Mouse (Mus musculus) cerebellum, adult 2 months (tissue): ENCODE measurements around the gene Usp48.

Experiments
- CTCF ChIP-seq: fragments of 200-500 bp; IDR thresholded peaks from 2 replicates; pipeline ENCODE4 v1.5.1; 2011; ENCODE audit warnings: low read depth, mild to moderate bottlenecking, control low read depth, low read length, moderate library complexity, borderline replicate concordance; ENCODE audit not compliant: insufficient read depth
- POLR2A ChIP-seq: fragments of 200-500 bp; IDR thresholded peaks from 2 replicates; pipeline ENCODE4 v1.6.1; 2011; ENCODE audit warnings: low read length, control low read depth, borderline replicate concordance; ENCODE audit not compliant: insufficient read depth

DNA sequence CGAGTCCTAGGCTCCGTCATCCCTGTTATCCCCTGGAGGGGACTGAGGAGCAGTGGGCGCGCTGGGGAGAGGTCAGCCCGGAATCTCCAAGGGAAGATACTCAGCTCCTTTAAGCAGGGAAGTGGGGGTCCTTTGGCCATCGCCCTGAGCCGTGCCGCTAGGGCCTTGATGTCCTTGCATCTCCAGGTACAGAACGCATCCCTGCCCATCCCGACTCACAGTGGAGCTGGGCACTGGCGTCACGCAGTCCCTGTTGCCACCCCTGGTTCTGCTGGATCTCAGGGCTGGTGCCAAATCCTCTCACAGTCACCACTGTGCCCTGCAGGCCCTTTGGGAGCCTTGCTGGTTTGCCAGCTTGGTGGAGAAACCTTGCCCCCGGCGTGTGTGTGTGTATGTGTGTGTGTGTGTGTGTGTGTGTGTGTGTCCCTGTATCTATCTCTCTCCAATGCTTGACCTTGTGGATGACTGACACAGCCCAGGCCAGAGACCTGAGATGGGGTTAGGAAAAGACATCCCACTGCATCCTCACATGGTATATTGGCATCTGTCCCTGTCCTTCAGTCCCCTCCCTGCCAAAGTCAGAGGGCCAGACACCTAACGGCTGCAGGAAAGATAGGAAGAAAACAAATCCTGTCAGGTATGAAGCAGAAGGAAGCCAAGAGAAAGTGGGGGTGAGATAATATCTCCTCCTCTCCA lies 71.6 kb downstream of the Usp48 start:
- TF ChIP-seq CTCF: no peak
- no peak for TF ChIP-seq POLR2A
